Mouse (Mus musculus) ES-Bruce4 (cell line): Measurements from ENCODE around the gene Kcnh2. TPM values are rescaled to one million over a fixed set of nuclear protein-coding genes. Genes with fewer than 3 reads are reported as not detected.

Experiments used
- H3K27ac ChIP-seq: 2 replicates; pipeline ENCODE4 v1.5.1; 2012; ENCODE audit warnings: low read length, inconsistent platforms; ENCODE audit not compliant: insufficient read depth
- H3K27me3 ChIP-seq: 2 replicates; pipeline ENCODE4 v1.6.1; 2012; ENCODE audit warnings: mild to moderate bottlenecking, low read length, inconsistent platforms; ENCODE audit not compliant: control insufficient read depth, poor library complexity, insufficient read depth, severe bottlenecking
- H3K36me3 ChIP-seq: 2 replicates; pipeline ENCODE4 v1.6.1; 2012; ENCODE audit warnings: inconsistent platforms, mild to moderate bottlenecking, low read length, moderate library complexity; ENCODE audit not compliant: control insufficient read depth, poor library complexity, insufficient read depth, severe bottlenecking
- H3K4me1 ChIP-seq: one replicate; pipeline ENCODE4 v1.8.1; 2011; ENCODE audit warnings: low read length; ENCODE audit not compliant: control insufficient read depth, insufficient read depth
- H3K4me3 ChIP-seq: 2 replicates; pipeline ENCODE4 v1.5.1; 2011; ENCODE audit warnings: low read depth, mild to moderate bottlenecking, low read length
- H3K9ac ChIP-seq: 2 replicates; pipeline ENCODE4 v1.6.1; 2012; ENCODE audit warnings: low read depth, mild to moderate bottlenecking, inconsistent platforms; ENCODE audit not compliant: poor library complexity, severe bottlenecking
- H3K9me3 ChIP-seq: replicated peaks from 2 replicates; pipeline ENCODE4 v1.6.1; 2012; ENCODE audit warnings: mild to moderate bottlenecking, low read length, inconsistent platforms; ENCODE audit not compliant: control insufficient read depth, poor library complexity, insufficient read depth, severe bottlenecking
- CTCF ChIP-seq: IDR thresholded peaks from one replicate; pipeline ENCODE4 v1.8.1; 2011; ENCODE audit warnings: low read depth, low read length
- EP300 ChIP-seq: IDR thresholded peaks from 2 replicates; pipeline ENCODE4 v1.6.1; 2011; ENCODE audit warnings: low read depth, low read length; ENCODE audit not compliant: insufficient read depth
- POLR2A ChIP-seq: IDR thresholded peaks from one replicate; pipeline ENCODE4 v1.8.1; 2011; ENCODE audit warnings: low read length; ENCODE audit not compliant: insufficient read depth
- polyA plus RNA-seq: library from polyadenylated mRNA; stranded (reverse); fragments of >200 nt; gene quantifications from 2 replicates; pipeline ENCODE4 v1.2.4, GENCODE M21; 2011; ENCODE audit warnings: low read depth; ENCODE audit not compliant: missing spikeins, insufficient read depth, insufficient read length

Gene Kcnh2
- polyA plus RNA-seq, 1 experiment = 3.3 TPM

DNA sequence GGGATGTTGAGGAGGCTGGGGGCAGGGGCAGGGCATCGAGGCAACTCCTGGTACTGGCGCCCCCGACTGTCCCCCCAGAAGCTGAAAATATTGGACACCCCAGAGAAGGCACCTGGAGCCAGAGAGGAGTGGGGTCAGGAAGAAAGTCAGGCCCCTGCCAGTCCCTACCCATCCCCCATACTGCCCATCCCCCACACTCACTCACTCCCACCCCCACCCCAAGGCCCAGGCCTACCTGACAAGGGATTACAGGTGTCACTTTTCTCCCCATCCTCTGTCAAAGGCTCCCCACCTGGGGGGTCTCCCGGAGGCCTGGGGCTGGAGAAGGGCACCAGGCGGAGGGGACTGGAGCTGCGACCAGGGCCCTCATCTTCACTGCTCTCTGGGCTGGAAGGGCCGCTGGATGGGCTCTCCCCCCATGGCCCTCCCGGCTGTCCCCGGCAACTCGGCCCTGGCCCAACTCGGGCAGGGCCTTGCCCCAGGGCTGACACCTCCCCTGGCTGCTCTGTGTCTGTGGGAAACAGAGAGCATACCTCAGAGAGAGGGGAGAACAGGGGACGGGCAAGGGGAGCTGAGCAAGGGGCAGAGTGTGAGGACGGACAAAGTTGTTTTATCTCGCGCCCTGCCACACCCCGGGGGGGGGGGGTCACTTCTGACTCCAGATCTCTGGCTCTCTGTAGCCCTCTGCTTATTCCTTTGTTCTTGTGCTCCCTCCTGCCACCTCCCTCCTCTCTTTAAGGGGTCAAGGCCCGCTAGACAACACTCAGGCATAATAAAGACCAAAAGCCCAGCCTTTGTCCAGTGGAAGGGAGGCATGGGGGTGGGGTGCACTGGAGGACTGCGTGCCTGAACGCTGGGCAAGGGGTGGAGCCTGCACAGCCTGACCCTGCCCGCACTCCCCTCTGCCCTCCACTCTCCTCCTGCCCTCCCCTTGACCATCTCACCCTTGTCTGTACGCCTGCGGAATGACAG lies 29.4 kb downstream of the Kcnh2 start:
- TF ChIP-seq EP300 (peak; percentile 70), POLR2A (no peak)
- H3K4me1 ChIP-seq = no peaks in the 10 kb centered on the region
- no peak overlapping the region for H3K27ac ChIP-seq
- no peaks in the 10 kb centered on the region for H3K36me3 ChIP-seq
- H3K9ac ChIP-seq = no peak overlapping the region
- H3K27me3 ChIP-seq = no peaks in the 10 kb centered on the region
- H3K4me3 ChIP-seq = no peak overlapping the region
- H3K9me3 ChIP-seq = no peaks in the 10 kb centered on the region

DNA sequence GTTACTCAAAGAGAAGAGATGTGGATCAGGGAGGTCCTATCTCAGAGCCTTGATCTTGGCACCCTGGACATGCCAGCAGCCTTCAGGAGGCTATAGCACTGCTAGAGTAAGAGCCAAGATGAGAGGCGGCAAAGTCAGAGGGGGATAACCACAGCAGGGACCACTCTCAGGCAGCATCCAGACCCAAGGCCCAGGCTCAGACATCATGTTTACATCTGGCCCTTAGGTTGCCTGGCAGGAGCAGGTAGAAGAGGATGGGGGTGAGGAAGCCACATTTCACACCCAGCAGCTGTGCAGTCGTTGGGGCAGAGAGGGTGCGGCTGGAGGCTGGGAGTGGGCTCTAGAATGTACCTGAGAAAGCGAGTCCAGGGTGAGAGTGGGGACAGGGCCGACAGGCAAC lies 30.5 kb downstream of the Kcnh2 start:
- TF ChIP-seq POLR2A (no peak), EP300 (no peak), CTCF (no peak)
- no peaks in the 10 kb centered on the region for H3K4me1 ChIP-seq
- no peak overlapping the region for H3K27ac ChIP-seq
- H3K27me3 ChIP-seq = no peaks in the 10 kb centered on the region
- no peak overlapping the region for H3K9ac ChIP-seq
- no peaks in the 10 kb centered on the region for H3K9me3 ChIP-seq
- no peaks in the 10 kb centered on the region for H3K36me3 ChIP-seq
- no peak overlapping the region for H3K4me3 ChIP-seq

DNA sequence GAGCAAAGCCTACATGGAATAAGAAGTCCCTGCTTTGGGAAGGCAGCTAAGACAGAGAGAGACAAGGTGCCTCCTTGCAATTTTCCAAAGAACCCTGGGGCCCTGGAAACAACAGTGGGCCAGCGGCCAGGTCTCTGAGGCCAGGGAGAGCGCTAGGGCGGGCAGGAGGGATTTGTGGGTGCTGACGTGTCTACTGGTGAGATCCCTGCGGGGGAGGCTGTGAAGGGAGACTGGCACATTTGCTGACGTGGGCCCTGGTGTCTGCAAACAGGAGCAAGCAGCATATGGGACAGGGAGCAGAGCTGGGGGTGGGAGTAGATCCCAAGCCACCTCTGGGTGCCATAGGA lies 31.0 kb downstream of the Kcnh2 start:
- Histone ChIP-seq H3K27ac (no peak overlapping the region), H3K9me3 (no peaks in the 10 kb centered on the region), H3K9ac (no peak overlapping the region), H3K4me1 (no peaks in the 10 kb centered on the region), H3K36me3 (no peaks in the 10 kb centered on the region), H3K4me3 (peak overlapping the region; percentile 19; the same call in 1 of the 2 replicates), H3K27me3 (no peaks in the 10 kb centered on the region)
- no peak for TF ChIP-seq EP300
- TF ChIP-seq CTCF = no peak
- no peak for TF ChIP-seq POLR2A

DNA sequence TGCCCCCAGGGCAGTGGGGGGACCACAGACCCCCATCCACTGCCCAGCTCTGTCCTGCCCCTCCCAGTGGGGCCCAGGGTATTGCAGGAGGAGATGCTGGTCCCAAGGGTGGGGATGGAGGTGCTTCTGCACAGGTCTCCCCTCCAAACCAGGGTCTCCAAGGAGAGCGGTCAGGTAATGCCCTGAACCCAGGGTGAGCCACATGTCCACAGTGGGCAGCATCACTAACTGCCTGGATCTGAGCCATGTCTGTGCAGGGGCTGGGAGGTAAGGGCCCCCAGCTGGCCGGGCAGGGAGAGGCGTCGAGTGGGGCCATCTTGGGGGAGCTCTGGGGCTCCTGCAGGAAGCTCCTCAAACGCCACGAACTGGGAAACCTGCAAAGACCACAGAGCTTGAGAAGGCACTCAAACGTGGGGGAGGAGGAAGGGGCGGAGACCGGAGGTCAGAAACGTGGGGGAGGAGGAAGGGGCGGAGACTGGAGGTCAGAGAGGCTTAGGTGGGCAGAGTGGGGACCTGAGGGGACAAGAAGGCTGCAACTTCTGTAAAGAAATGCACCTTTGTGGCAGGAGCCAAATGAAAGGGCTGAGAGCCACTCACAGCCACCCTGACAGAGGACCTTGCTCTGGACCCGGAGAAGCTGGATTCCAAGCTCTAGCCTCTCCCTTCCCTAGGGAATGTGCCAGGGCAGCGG lies 31.5 kb downstream of the Kcnh2 start:
- no peaks in the 10 kb centered on the region for H3K36me3 ChIP-seq
- peak overlapping the region; percentile 24 for H3K4me3 ChIP-seq

DNA sequence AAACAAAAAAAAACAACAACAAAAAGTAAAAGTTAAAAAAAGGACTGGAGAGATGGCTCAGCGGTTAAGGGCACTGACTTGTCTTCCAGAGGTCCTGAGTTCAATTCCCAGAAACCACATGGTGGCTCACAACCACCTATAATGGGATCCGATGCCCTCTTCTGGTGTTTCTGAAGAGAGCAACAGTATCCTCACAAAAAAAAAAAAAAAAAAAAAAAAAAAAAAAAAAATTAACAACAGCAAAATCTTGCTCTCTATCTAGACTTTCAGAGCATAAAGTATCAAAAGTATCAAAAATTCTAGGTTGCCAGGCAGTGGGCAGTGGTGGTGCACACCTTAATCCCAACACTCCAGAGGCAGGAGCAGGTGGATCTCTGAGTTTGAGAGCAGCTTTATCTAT lies 42.2 kb downstream of the Kcnh2 start:
- no peak for TF ChIP-seq POLR2A
- TF ChIP-seq EP300 = no peak
- TF ChIP-seq CTCF = no peak
- Histone ChIP-seq H3K9ac (no peak overlapping the region), H3K27ac (no peak overlapping the region), H3K9me3 (peaks cover 4% of the 10 kb centered on the region; the same call in 1 of the 2 replicates), H3K4me1 (no peaks in the 10 kb centered on the region), H3K36me3 (no peaks in the 10 kb centered on the region), H3K27me3 (no peaks in the 10 kb centered on the region; the same call in 1 of the 2 replicates), H3K4me3 (no peak overlapping the region)

More for the DNA sequence above, 31.5 kb downstream of the Kcnh2 start:
- no peaks in the 10 kb centered on the region for H3K27me3 ChIP-seq
- no peaks in the 10 kb centered on the region for H3K9me3 ChIP-seq
- no peak overlapping the region for H3K27ac ChIP-seq
- no peaks in the 10 kb centered on the region for H3K4me1 ChIP-seq
- peak overlapping the region; percentile 9 for H3K9ac ChIP-seq
- no peak for TF ChIP-seq CTCF
- TF ChIP-seq POLR2A = peak; percentile 48
- TF ChIP-seq EP300 = no peak

DNA sequence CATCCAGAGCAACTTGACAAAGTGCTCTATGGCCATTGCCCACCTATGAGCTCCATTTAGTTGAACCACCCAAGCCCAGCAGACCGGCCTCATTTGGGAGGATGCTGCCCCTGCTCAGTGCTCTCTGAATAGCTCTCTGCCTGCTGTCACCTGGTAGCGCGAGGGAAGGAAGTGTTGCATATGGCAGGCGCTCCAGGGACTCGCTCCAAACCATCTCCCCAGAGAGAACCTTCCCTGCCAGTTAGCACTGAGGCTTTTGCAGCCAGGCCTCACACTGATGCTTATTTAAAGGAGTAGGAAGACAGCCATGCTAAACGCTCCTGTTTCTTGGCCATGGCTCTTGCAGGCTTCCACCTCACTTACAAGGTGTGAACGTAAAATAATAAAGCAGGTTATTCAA lies 42.8 kb downstream of the Kcnh2 start:
- H3K9ac ChIP-seq = no peak overlapping the region
- no peak overlapping the region for H3K27ac ChIP-seq
- no peak overlapping the region for H3K4me3 ChIP-seq
- no peaks in the 10 kb centered on the region for H3K36me3 ChIP-seq
- TF ChIP-seq CTCF (no peak), POLR2A (no peak), EP300 (no peak)
- H3K9me3 ChIP-seq = peaks cover 4% of the 10 kb centered on the region; the same call in 1 of the 2 replicates
- H3K27me3 ChIP-seq = no peaks in the 10 kb centered on the region; the same call in 1 of the 2 replicates
- no peaks in the 10 kb centered on the region for H3K4me1 ChIP-seq
